Mouse (Mus musculus) megakaryocyte-erythroid progenitor cell, adult 5-6 weeks (primary cell): ENCODE data around the gene Patl2. TPM values are rescaled to one million over a fixed set of nuclear protein-coding genes. Genes with fewer than 3 reads are reported as not detected.

ENCODE experiments used
- ATAC-seq: replicated peaks from 2 replicates; pipeline ENCODE4 v1.8.0; 2016; ENCODE audit warnings: mild to moderate bottlenecking, inconsistent platforms; ENCODE audit not compliant: severe bottlenecking, poor library complexity, low FRiP score, low TSS enrichment
- total RNA-seq, 2 experiments: library from RNA; stranded (forward) in 1 of 2; stranded (reverse) in 1 of 2; fragments of 200-1000, 215-1000 nt in 1 of 2; fragments of >200 nt in 1 of 2; fragmentation: Nextera tagmentation in 1 of 2; gene quantifications; 2 replicates each; pipeline ENCODE4 v1.2.3; 2014 to 2017

Patl2 gene
- total RNA-seq (2014; fragmentation: Nextera tagmentation) (not detected in 2 replicates), total RNA-seq (2017) (not detected in 2 replicates)

DNA sequence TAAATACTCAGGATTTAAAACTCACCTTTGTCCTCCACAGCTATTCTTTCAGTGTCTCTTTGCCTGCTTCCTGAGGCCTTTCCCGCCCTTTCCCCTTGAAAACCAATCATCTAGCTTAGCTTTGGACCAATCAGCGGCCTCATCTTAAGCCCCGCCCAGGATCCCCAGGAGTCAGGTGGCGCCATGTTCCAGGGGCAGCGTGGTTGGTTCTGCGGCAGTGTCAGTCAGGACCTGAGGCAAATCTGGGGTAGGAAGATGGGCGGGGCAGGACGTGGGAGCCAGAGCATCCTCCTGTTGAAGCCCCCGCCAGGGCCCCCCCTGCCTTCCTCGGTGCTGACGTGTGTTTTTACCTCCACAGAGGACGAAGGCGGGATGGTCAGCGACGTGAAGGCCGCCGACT is at the start of gene Patl2, which contains the start of gene Terb2:
Patl2 (minus strand) TSS at position 84 of the 400 bp plus-strand sequence.
Terb2 (plus strand) TSS at position 167 of the 400 bp plus-strand sequence.
- ATAC-seq: no peak

DNA sequence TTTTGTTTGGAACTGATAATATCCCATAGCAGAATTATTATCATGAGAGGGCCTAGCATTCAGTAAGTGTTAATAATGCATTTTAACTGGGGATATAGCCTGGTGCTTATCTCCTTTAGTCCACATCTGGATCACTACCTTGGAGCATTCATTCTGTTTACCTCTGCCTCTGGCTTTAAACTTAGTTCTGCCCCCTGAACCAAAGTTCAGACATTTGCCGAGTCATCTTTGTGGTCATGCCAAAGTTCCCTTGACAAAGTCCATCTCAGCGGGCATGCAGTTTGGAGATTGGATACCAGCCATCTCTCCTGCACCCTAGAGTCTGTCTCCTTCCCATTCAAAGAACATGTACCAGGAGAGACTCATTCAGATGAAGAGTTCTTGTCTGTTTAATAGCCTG is 49.4 kb upstream of the Patl2 start:
- peak; percentile 60 for ATAC-seq

DNA sequence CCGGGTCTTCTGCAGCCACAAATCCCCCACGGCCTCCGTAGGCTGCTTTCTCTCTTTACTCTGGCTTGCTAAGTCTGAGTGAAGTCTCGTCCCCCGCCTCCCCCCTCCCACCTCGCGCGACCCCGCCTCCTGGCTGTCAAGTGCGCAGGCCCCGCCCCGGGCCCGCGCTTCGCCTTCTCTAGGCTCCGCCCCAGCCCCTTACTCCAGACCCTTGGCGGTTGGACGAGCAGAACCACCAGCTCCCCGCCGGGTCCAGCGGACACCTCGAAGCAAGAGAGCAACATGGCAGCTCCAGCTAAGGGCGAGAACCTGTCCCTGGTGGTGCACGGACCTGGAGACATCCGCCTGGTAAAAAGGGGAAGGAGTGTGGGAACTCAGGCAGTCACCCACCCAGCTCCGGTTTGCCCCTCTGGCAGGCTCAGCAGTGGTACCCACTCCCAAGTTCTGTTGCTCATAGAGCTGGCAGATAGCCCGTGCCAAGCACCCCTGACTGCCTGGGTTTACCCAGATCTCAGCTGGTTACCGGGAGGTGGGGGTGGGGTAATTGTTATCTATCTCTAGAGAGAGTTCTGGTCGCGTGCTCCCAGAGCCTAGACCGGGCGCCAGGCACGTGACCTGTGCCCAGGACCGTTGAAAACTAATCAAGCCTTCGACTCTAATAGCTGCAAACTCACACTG is 48.8 kb upstream of the Patl2 start, which contains the start of gene Sord:
Sord (plus strand) TSS at position 139 of the 678 bp plus-strand sequence.
- peak; percentile 84 for ATAC-seq

DNA sequence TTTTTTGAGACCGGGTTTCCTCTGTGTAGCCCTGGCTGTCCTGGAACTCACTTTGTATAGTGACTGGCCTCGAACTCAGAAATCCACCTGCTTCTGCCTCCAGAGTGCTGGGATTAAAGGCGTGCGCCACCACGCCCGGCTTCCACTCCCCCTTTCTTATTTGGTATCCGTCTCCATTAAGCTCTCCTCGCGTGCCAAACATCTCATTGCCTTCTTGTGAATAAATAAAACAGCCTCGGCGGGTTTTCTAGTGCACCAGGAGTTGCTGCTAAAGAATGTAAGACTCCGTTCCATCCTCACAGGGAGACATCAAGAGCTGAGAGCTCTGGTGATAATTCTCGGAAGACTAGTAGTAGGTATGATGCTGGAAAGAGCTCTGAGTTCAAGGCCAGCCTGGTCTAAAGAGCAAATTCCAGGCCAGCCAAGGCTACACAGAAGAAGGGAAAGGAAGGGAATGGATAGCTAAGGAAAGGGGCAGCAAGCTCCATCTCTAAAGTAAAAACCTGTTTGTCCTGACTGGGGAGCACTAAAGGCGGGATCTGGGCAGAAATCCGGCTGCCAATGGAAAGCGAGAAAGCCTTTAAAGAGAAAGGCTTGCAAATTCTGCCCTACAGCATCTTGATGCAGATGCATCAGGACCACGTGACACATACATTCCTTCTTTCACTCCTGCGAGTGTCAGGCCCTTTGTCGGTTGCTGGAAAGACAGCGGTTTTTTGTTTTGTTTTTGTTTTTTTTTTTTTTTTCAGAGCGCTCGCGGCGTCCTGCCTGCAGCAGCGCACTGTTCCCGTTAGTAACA is 48.0 kb upstream of the Patl2 start:
- peak; percentile 51 for ATAC-seq

DNA sequence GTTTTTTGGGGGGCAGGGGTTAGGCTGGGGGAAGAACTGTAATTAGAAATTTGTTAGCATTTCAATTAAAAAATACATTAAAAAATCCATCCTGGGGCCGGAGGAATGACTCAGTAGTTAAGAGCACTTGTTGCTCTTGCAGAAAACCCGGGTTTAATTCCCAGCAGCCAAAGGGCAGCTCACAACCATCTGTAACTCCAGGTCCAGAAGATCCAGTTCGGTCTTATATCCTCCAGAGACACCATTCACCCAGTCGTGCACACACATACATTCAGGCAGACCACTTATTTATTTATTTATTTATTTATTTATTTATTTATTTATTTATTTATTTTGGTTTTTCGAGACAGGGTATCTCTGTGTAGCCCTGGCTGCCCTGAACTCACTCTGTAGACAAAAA is 47.4 kb upstream of the Patl2 start:
- no peak for ATAC-seq

DNA sequence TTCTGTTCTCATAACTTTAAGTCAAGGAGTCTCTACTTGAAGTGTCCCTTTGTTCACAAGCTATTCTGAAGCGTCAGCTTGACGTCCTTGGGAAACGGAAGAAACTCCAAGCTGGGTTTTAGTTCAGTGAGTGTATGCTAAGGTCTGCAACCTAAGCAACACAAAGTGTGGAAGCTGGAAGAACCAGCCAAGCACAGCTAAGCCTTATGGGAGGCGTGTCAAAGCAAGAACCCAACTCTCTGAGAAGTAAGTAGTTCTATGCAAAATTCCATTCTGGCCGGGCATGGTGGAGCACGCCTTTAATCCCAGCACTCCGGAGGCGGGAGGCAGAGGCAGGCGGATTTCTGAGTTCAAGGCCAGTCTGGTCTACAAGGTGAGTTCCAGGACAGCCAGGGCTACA is 45.6 kb upstream of the Patl2 start:
- ATAC-seq: no peak

DNA sequence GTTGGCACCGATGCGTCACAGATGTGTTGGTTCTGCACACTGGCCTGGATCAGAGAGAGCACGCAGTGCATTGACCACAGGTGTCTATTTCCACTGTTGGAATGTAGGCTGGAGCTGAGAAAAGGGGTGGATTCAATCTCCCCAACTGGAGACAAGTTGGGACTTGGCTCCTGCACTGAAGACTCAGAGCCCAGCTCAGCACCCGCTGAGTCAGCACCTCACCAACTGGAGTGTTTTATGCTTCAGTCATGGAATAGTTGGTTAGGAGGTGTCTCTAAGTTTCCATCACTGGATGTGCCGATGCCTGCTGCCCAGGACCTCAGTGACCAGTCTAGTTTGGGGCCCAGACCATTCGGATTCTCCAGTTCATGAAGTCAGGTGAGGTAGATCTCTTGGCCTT is 44.4 kb upstream of the Patl2 start:
- no peak for ATAC-seq

DNA sequence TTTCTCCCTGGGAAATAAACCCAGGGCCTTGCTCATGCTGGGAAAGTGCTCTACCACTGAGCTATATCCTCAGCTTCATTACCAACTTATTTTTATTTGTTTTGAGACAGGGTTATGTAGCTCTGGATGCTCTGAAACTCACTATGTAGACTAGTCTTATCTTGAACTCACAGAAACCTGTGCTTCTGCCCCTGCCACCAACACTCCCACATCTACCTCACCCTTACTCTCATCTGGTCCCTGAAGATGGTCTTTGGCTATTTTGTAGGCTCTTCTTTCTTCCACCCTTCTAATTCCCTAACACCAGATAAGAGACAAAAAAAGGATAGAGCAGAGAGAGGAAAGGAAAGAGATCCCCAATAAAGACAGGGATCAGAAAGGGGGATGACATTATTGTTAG is 37.7 kb upstream of the Patl2 start:
- peak; percentile 64 for ATAC-seq

DNA sequence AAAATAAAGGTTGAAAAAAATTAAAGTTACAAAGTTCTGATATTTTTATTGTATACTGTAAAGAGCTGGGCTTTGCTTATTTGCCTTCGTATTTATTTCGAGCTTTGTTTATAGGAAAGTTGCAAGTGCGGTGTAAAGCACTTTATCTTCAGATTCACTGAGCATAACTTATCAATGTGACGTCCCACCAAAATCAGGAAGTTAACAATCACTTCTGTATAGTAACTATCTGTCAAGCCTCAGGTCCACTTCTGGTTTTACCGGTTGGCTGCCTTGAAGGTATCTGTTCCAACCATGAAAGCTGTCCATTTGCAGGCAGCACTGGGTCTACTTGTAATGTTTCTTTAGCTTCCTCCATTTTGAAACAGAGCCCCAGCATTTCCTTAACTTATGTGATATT is 36.3 kb upstream of the Patl2 start:
- ATAC-seq: 0 out of 2 replicates have a peak, but pooled peaks have one; percentile 32

DNA sequence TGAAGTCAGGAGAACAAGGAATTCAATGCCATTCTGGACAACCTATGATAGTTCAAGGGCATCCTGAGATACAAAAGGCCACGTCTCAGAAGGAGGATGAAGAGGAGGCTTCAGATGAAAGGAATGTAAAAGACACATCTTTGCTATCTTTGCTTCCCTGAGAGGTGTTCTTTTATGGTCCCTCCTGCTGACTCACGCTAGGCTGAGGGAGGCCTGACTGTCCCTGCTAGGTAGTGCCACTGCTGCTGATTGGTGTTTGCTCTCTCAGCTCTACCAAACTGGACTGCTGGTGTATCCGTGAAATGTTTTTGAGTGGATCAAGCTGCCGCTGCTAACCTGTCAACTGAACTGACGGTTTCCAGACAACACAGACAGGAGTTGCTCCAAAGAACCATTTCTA is 35.8 kb upstream of the Patl2 start:
- no peak for ATAC-seq

DNA sequence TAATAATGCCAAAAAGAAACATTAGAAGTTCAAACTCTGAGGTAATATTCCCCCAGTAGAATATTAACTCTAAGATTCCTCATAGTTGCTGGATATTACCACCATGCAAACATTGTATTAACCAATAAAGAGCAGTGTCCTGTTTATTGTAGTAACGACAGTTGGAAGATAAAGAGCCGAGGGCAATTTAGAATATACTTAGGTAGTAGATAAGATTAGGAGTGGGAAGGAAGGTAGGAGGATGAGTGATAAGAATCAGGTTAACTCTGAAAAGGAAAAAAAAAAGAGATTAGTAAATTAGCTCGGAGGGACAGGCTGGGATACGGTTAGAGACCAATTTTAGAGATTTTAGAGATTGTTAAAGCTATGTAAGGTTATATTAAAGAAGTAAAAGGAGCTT is 35.4 kb upstream of the Patl2 start:
- ATAC-seq: no peak

DNA sequence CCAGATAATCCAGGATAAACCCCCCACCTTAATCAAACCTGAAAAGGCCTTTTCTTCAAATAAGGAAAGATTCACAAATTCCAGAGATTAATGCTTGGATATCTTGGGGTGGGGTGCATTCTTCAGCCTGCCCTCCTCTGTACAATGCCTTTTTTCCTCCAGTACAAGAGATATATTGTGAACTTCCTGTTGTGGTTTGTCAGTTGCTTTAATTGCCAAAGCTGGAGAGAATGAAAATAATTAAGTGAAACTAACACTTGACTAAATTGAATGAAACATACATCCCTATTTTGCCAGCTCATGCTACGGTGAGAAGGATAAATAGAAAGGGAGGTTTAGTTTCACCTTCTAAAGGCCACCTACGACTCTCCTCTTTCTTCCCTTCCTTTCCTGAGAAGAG is 32.2 kb upstream of the Patl2 start:
- no peak for ATAC-seq

DNA sequence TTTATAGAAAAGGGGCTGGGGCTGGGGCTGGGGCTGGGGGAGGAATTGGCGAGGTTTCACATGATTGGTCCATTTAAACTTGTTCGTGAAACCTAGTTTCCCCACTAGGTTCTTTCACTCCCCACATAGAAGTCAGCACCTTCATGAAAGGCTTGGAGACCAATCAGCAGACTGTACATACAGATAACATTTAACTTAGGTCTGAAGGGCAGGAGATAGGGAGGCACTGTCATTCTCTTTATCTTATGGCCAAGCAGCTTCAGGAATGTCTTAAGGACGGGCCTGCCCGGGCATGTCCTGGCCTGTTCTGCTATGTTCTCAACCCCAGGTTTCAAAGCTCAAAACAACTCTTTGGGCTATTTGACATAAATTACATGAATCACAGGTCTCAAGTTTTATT is 31.1 kb upstream of the Patl2 start:
- ATAC-seq: peak; percentile 90

DNA sequence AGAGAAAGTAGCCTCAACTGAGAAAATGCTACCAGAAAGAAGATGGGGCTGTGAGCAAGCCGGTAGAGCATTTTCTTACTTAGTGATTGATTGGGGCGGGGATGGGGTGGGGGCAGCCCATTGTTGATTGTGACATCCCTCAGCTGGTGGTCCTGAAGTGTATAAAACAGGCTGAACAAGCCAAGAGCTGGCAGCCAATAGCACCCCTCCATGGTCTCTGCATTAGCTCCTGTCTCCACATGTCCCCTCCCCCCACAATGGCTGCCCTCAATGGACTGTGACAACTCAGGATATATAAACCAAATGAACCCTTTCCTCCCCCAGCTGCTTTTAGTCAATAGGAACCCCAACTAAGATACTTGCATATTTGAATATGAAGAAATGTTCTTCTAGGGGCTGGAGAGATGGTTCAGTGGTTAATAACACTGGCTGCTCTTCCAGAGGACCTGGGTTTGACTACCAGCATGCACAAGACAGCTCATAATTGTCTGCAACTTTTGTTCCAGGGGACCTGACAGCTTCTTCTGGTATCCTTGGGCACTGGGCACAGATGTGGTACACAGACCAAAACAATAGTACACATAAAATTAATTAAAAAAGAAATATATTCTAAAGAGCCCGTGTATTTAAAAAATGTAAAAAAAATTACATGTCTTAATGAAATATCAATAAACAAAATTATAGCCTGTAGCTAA is 24.7 kb upstream of the Patl2 start:
- ATAC-seq: no peak

DNA sequence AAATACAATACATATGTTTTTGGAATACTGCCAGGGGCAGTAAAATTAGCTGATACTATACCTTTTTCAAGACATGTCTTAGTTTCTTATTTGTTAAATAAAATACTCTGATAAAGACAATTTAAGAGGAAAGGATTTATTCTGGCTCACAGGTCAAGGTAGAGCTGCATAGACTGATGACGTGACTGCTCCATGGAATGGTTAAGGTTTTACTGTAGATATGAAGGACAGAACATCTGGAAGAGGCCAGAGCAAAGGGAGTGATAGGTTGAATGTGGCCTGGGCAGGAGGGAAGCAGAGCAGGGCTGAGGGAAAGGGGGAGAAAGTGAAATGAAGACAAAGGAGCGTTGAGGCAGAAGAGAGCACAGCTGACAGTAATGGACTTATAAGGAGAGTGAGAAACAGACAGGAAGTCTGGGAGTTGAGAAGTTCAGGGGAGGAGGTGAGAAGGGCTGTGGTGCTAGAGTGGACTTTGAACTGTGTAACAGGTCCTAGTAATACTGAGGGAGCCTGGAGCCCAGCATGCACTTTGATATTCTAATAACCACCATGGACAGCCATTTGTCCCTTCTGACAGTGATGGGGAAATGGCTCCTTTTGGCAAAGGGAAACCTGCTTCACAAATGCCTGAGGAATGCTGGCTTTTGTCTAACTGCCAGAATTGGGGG is 20.6 kb upstream of the Patl2 start:
- ATAC-seq: no peak

DNA sequence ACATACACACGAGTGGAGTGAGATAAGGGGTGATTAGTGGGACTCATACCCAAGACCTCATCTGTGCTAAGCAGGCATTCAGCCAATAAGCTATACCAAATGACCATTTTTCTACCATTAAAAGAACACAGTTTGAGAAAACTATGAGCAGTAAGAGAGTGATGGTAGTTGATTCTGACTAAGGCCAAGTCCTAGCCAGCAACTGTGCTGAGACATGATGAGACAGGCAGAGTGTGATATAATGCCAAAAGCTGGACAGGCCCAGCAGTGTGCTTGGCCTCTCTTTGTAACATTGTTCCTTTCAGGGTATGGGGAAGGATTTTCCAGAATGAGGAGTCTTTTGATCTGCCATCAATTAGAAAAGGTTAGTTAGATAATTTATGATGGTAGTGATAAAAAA is 15.5 kb upstream of the Patl2 start:
- no peak for ATAC-seq

DNA sequence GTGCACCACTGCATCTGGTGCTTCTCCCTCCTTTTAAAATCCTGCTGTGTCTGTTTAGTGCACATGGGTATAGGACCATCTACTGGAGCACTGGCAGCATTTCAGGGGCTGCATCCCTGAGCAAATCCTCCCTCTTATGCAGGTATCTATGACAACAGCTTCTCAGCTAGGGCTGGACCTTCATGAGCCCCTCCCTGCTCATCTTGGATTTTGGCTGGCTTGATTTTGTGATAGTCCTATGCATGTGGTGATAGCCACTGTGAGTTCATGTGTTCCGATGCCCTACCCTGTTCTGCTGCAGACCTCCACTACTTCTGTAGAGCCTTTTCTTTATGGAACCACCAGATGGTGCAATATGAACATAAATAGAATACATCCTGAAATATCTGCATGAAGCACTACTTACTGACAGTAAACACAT is 8.5 kb upstream of the Patl2 start:
- peak; percentile 83 for ATAC-seq

DNA sequence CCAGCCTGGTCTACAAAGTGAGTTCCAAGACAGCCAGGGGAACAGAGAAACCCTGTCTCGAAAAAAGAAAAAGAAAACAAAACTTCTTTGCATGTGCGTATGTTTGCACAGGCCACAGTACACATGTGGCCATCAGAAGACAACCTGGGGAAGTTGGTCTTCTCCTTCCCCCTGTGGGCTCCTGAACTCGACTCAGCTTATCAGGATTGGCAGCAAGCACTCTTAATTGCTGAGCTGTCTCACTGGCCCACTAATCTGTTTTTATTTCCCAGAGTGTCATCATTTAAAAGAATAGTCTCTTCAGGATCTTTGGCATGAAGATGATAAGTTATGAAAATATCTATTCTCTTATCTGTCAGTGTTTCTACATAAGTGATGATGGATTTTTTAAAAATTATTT is 5.9 kb upstream of the Patl2 start:
- no peak for ATAC-seq

DNA sequence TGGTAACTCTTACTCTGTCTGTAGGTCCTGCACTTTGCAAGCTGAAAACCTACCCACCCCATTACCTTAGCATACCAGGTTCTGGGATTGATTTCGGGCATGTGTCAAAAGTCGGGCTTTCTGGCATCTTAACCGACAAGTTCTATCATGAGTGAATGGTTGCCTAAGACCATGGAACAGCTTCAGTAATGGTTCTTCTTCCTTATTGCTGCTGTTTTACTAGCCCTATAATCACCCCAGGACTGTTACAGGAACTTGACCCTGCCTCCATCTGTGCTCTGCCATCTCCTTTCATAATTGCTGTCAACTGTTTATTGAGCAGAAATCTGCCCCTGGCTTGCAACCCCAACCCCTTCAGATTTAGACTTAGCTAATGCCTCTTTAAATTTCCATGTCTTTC is 762 bp upstream of the Patl2 start:
- no peak for ATAC-seq

DNA sequence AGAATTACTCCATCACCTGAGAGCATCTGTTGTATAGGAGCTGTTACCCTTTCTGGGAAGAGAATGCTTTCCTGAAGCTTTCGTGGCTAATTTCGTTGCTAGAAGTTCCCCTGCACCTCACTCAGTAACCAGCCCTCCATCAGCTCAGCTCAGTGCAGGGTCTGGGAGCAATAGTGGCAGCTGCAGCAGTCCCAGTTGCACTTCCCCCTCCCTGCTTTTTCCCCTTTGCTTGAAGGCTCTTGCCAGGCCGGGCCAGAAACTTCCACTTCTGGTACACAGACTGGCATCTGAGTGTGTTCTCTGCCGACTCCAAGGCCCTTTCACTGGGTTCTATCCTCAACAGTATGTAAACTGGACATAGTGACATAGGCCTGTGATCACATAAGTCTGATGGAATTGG is 903 bp downstream of the Patl2 start:
- ATAC-seq: no peak
